ENCODE assay signal across 22 mouse cellular contexts in the genomic region with DNA sequence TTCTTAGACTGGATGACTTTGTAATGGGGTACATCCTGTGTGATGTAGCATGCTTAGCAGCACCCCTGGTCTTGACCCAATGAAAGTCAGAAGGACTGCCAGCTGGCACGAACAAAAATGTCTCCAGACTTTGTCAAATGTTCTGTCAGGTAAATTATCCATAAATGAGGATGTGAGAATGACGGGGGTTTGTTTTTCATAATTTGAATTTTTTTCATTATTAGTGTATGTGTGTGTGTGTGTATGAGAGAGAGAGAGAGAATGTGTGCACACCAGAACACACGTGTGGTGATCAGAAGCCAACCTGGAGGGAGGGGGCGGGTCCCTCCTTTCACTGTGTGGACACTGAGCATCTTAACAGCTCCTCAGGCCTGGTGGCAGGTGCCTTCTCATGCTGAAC.
"Had no signal": no experiment of that assay in that cellular context is flagged by ENCODE, and none has a peak within 500 bp of the region (broad histone marks: within the 10 kb centered on the region; RNA-seq: fewer than 3 reads in every experiment).

No protein-coding gene starts in this region.

- H3K27me3 ChIP-seq: heart, embryonic 12.5 days; hindbrain, embryonic 12.5 days; kidney, embryonic 15.5 days; limb, embryonic 12.5 days had no signal

- H3K9me3 ChIP-seq: heart, embryonic 10.5 days; heart, embryonic 12.5 days; hindbrain, embryonic 10.5 days; hindbrain, embryonic 12.5 days; kidney, embryonic 15.5 days; limb, embryonic 10.5 days; limb, embryonic 12.5 days had no signal

- H3K27ac ChIP-seq: gastrocnemius, adult 2 months; heart, embryonic 10.5 days; hindbrain, embryonic 10.5 days; hindbrain, embryonic 12.5 days; hindbrain, embryonic 14.5 days; kidney, embryonic 15.5 days; kidney, postnatal 0 days; limb, embryonic 10.5 days; limb, embryonic 12.5 days; liver, embryonic 14.5 days had no signal

- H3K9ac ChIP-seq: heart, embryonic 12.5 days; hindbrain, embryonic 12.5 days; hindbrain, embryonic 14.5 days; kidney, embryonic 15.5 days; limb, embryonic 12.5 days; liver, embryonic 14.5 days had no signal

- H3K36me3 ChIP-seq: heart, embryonic 10.5 days; heart, embryonic 12.5 days; hindbrain, embryonic 10.5 days; hindbrain, embryonic 12.5 days; kidney, embryonic 15.5 days; limb, embryonic 10.5 days; limb, embryonic 12.5 days had no signal

- DNase-seq: gastrocnemius, adult 2 months; gastrocnemius, postnatal 10 days; gastrocnemius, postnatal 25 days; heart, adult 18-20 months; heart, postnatal 10 days; heart, postnatal 4 days; kidney, adult 18-20 months; layer of hippocampus, adult 9-11 months; layer of hippocampus, postnatal 36 days; liver had no signal

- H3K4me1 ChIP-seq: heart, embryonic 10.5 days; hindbrain, embryonic 12.5 days; kidney, embryonic 15.5 days; limb, embryonic 12.5 days had no signal

- H3K4me3 ChIP-seq: gastrocnemius, adult 2 months; heart, embryonic 10.5 days; heart, embryonic 12.5 days; hindbrain, embryonic 10.5 days; hindbrain, embryonic 12.5 days; kidney, embryonic 15.5 days; limb, embryonic 10.5 days; limb, embryonic 12.5 days had no signal

- ATAC-seq: hindbrain, embryonic 16.5 days; inflammation-experienced regulatory T-cells, adult 6 months had no signal

- H3K4me2 ChIP-seq: heart, embryonic 12.5 days; hindbrain, embryonic 12.5 days; hindbrain, embryonic 14.5 days; kidney, embryonic 15.5 days; limb, embryonic 12.5 days had no signal
